ENCODE assay signal across 8 mouse cellular contexts in the genomic region with DNA sequence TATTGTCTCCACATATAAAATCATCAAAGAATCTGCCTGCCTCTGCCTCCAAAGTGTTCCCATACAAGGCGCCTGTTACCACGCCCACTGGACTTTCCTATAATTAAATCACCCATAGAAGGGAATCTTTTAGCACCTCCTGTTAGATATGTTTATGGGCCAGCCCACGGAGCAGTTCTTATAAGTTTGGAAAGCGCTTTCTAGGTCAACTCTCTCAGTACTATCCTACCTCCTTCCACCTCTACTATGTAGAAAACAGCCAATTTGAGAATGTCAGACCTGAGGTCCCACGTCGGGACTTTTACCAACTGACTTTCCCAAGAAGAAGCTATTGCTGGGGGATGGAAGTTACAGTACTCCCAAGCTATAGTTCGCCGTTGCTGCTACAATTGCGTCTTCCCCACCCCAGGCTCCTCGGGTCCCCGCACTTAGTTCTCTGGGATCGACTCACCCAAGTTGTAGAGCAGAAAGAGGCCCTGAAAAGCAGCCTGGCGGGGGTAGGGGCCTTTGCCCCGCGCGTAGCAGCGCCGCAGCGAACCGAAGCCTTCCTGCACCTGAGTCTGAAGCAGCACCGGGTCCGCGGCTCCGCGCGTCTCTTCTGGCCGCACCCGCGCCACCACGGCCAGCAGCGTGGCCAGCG. TPM values are rescaled to one million over a fixed set of nuclear protein-coding genes. Genes with fewer than 3 reads are reported as not detected.
DNase-seq lines count a peak whose midpoint lies in the region; ATAC-seq and TF ChIP-seq lines count a peak whose summit lies in the region.

No protein-coding gene starts in this region.

- H3K4me1 ChIP-seq in heart, embryonic 15.5 days (replicated peaks), result peaks cover 24% of the 10 kb centered on the region
- peaks cover 73% of the 10 kb centered on the region for H3K4me1 ChIP-seq in E14TG2a.4 (replicated peaks; ENCODE audit: low read depth, low read length)
- H3K4me1 ChIP-seq in embryonic facial prominence, embryonic 14.5 days (ENCODE audit: control insufficient read depth, insufficient read depth, low read length), result peaks cover 12% of the 10 kb centered on the region
- peaks cover 23% of the 10 kb centered on the region for H3K4me1 ChIP-seq in limb, embryonic 15.5 days

- WGBS in heart, embryonic 15.5 days, result 4% methylated on average over 32 of the region's 32 CpGs
- 6% methylated on average over 22 of the region's 32 CpGs for WGBS in embryonic facial prominence, embryonic 14.5 days
- 4% methylated on average over 32 of the region's 32 CpGs for WGBS in limb, embryonic 15.5 days

- H3K4me2 ChIP-seq in heart, embryonic 15.5 days, result peak overlapping the region; percentile 93
- H3K4me2 ChIP-seq in embryonic facial prominence, embryonic 14.5 days (ENCODE audit: low read depth, low read length), result peak overlapping the region; percentile 84
- H3K4me2 ChIP-seq in limb, embryonic 15.5 days, result peak overlapping the region; percentile 74

- no peak for ATAC-seq in heart, embryonic 15.5 days (replicated peaks; ENCODE audit: insufficient number of reproducible peaks, insufficient read depth, low FRiP score, low read depth)
- no peak for ATAC-seq in embryonic facial prominence, embryonic 14.5 days (ENCODE audit: low read depth)
- ATAC-seq in limb, embryonic 15.5 days (ENCODE audit: insufficient number of reproducible peaks, low FRiP score, low TSS enrichment, low read depth), result no peak

- H3K27me3 ChIP-seq in heart, embryonic 15.5 days, result no peaks in the 10 kb centered on the region
- no peaks in the 10 kb centered on the region for H3K27me3 ChIP-seq in E14TG2a.4 (ENCODE audit: insufficient read depth, low read length)
- no peaks in the 10 kb centered on the region for H3K27me3 ChIP-seq in embryonic facial prominence, embryonic 14.5 days (replicated peaks; ENCODE audit: control insufficient read depth, insufficient read depth, low read length)
- H3K27me3 ChIP-seq in limb, embryonic 15.5 days, result no peaks in the 10 kb centered on the region

- H3K9ac ChIP-seq in heart, embryonic 15.5 days, result peak overlapping the region; percentile 79
- H3K9ac ChIP-seq in embryonic facial prominence, embryonic 14.5 days (ENCODE audit: low read depth, low read length), result peak overlapping the region; percentile 82
- peak overlapping the region; percentile 67 for H3K9ac ChIP-seq in limb, embryonic 15.5 days

- H3K9me3 ChIP-seq in heart, embryonic 15.5 days (replicated peaks), result no peaks in the 10 kb centered on the region
- no peaks in the 10 kb centered on the region for H3K9me3 ChIP-seq in E14TG2a.4 (ENCODE audit: low read length)
- H3K9me3 ChIP-seq in embryonic facial prominence, embryonic 14.5 days (ENCODE audit: control insufficient read depth, low read length), result no peaks in the 10 kb centered on the region
- no peaks in the 10 kb centered on the region for H3K9me3 ChIP-seq in limb, embryonic 15.5 days

- peak overlapping the region; percentile 99 for H3K27ac ChIP-seq in heart, embryonic 15.5 days
- peak overlapping the region; percentile 93 for H3K27ac ChIP-seq in embryonic facial prominence, embryonic 14.5 days (replicated peaks; ENCODE audit: low read depth, low read length)
- H3K27ac ChIP-seq in limb, embryonic 15.5 days, result peak overlapping the region; percentile 95

- DNase-seq in heart, postnatal 36 days, result no peak
- no peak for DNase-seq in embryonic facial prominence, embryonic 14.5 days (ENCODE audit: low spot score)
- peak; percentile 66 for DNase-seq in thymus, postnatal 4 days
- no peak for DNase-seq in retina, embryonic 14.5 days (ENCODE audit: low spot score)
- no peak for DNase-seq in urinary bladder, postnatal 14 days (ENCODE audit: low spot score)

- no peak for TF ChIP-seq CTCF in E14TG2a.4 (conservative IDR thresholded peaks at IDR 0.05; ENCODE audit: low read length)

- peaks cover 23% of the 10 kb centered on the region for H3K36me3 ChIP-seq in heart, embryonic 15.5 days
- peaks cover 51% of the 10 kb centered on the region for H3K36me3 ChIP-seq in E14TG2a.4 (ENCODE audit: insufficient read depth, low read length)
- H3K36me3 ChIP-seq in embryonic facial prominence, embryonic 14.5 days (ENCODE audit: control insufficient read depth, insufficient read depth, low read length), result peaks cover 32% of the 10 kb centered on the region
- H3K36me3 ChIP-seq in limb, embryonic 15.5 days, result peaks cover 46% of the 10 kb centered on the region

- H3K4me3 ChIP-seq in heart, embryonic 15.5 days, result peak overlapping the region; percentile 71
- peak overlapping the region; percentile 95 for H3K4me3 ChIP-seq in E14TG2a.4 (replicated peaks; ENCODE audit: low read length)
- peak overlapping the region; percentile 86 for H3K4me3 ChIP-seq in embryonic facial prominence, embryonic 14.5 days (ENCODE audit: low read depth, low read length)
- H3K4me3 ChIP-seq in limb, embryonic 15.5 days, result peak overlapping the region; percentile 66

- intact Hi-C loops in heart, postnatal 36 days (cut with DNase I), result no loop called here

RNA-seq across cellular contexts. Expression of gene Sac3d1, which starts 1.0 kb away (rescaled TPM):
- polyA plus RNA-seq in heart, embryonic 15.5 days (2015; fragmentation: Nextera tagmentation; extraction: Ambion mirVana), result 28.1 and 38.1 TPM in 2 replicates
- total RNA-seq in heart, postnatal 36 days (2021), result 1 to 10 TPM; 8.5 to 8.8 TPM
- polyA plus RNA-seq in embryonic facial prominence, embryonic 14.5 days (2014; fragmentation: Nextera tagmentation; extraction: Ambion mirVana), result 46.3 and 46.6 TPM in 2 replicates
- polyA plus RNA-seq in limb, embryonic 15.5 days (2015; fragmentation: Nextera tagmentation; extraction: Ambion mirVana), result 43.7 and 49.1 TPM in 2 replicates

RNA-seq across cellular contexts. Expression of gene Snx15, which starts 10.6 kb away (rescaled TPM):
- 19.8 and 25.9 TPM in 2 replicates for polyA plus RNA-seq in heart, embryonic 15.5 days (2015; fragmentation: Nextera tagmentation; extraction: Ambion mirVana)
- 10 to 100 TPM; 12.8 to 13.3 TPM for total RNA-seq in heart, postnatal 36 days (2021)
- polyA plus RNA-seq in embryonic facial prominence, embryonic 14.5 days (2014; fragmentation: Nextera tagmentation; extraction: Ambion mirVana), result 26.7 and 27.5 TPM in 2 replicates
- polyA plus RNA-seq in limb, embryonic 15.5 days (2015; fragmentation: Nextera tagmentation; extraction: Ambion mirVana), result 32.3 and 34.7 TPM in 2 replicates

RNA-seq across cellular contexts. Expression of gene Naaladl1, which starts 11.9 kb away (rescaled TPM):
- 0.21 and 0.36 TPM in 2 replicates for polyA plus RNA-seq in heart, embryonic 15.5 days (2015; fragmentation: Nextera tagmentation; extraction: Ambion mirVana)
- not detected for total RNA-seq in heart, postnatal 36 days (2021)
- polyA plus RNA-seq in embryonic facial prominence, embryonic 14.5 days (2014; fragmentation: Nextera tagmentation; extraction: Ambion mirVana), result 0.29 and 0.51 TPM in 2 replicates
- polyA plus RNA-seq in limb, embryonic 15.5 days (2015; fragmentation: Nextera tagmentation; extraction: Ambion mirVana), result 0.22 and 0.28 TPM in 2 replicates

RNA-seq across cellular contexts. Expression of gene AC131692.1, which starts 23.2 kb away (rescaled TPM):
- polyA plus RNA-seq in heart, embryonic 15.5 days (2015; fragmentation: Nextera tagmentation; extraction: Ambion mirVana), result 0.20 and 0.38 TPM in 2 replicates
- not detected for total RNA-seq in heart, postnatal 36 days (2021)
- polyA plus RNA-seq in embryonic facial prominence, embryonic 14.5 days (2014; fragmentation: Nextera tagmentation; extraction: Ambion mirVana), result not detected in 2 replicates
- polyA plus RNA-seq in limb, embryonic 15.5 days (2015; fragmentation: Nextera tagmentation; extraction: Ambion mirVana), result 0.47 TPM in 1 of 2 replicates, not detected in the other

RNA-seq across cellular contexts. Expression of gene Batf2, which starts 23.3 kb away (rescaled TPM):
- polyA plus RNA-seq in heart, embryonic 15.5 days (2015; fragmentation: Nextera tagmentation; extraction: Ambion mirVana), result 0.23 TPM in 1 of 2 replicates, not detected in the other
- total RNA-seq in heart, postnatal 36 days (2021), result under 1 TPM; 0.69 to 0.89 TPM
- polyA plus RNA-seq in embryonic facial prominence, embryonic 14.5 days (2014; fragmentation: Nextera tagmentation; extraction: Ambion mirVana), result 0.28 and 0.33 TPM in 2 replicates
- 0.13 and 0.24 TPM in 2 replicates for polyA plus RNA-seq in limb, embryonic 15.5 days (2015; fragmentation: Nextera tagmentation; extraction: Ambion mirVana)
